Mouse (Mus musculus) retina, adult 2 months (tissue): ENCODE measurements around the gene Tnfrsf11a.
"Not testable (repeated sequence)": the region's sequence is repeated elsewhere in the genome, so short reads cannot be mapped to it uniquely, and the experiment has no call there.

Source experiments
- DNase-seq: peaks from one replicate; pipeline ENCODE4 v3.0.0-alpha.2; 2012; ENCODE audit warnings: low read depth, low spot score

The Tnfrsf11a gene

GRCm38 (mm10) chr1:105780457-105781364 lies at the start of gene Tnfrsf11a:
Gene Tnfrsf11a (plus strand): TSS chr1:105780718.
- DNase-seq = no peak

- no peak for DNase-seq
Observed at GRCm38 (mm10) chr1:105735318-105735717, 45.2 kb upstream of the Tnfrsf11a start.

GRCm38 (mm10) chr1:105738334-105738733 lies 42.2 kb upstream of the Tnfrsf11a start:
- no peak for DNase-seq

- no peak for DNase-seq
Observed at GRCm38 (mm10) chr1:105739493-105739892, 41.0 kb upstream of the Tnfrsf11a start.

GRCm38 (mm10) chr1:105742481-105742880 lies 38.0 kb upstream of the Tnfrsf11a start:
- no peak for DNase-seq

- DNase-seq = no peak
Observed at GRCm38 (mm10) chr1:105746444-105746843, 34.1 kb upstream of the Tnfrsf11a start.

GRCm38 (mm10) chr1:105746858-105747596 lies 33.5 kb upstream of the Tnfrsf11a start:
- no peak for DNase-seq

- DNase-seq = no peak
Observed at GRCm38 (mm10) chr1:105748091-105748799, 32.3 kb upstream of the Tnfrsf11a start.

GRCm38 (mm10) chr1:105752196-105752595 lies 28.3 kb upstream of the Tnfrsf11a start:
- no peak for DNase-seq

GRCm38 (mm10) chr1:105752944-105753343 lies 27.6 kb upstream of the Tnfrsf11a start:
- DNase-seq = no peak

- no peak for DNase-seq
Observed at GRCm38 (mm10) chr1:105758798-105759197, 21.7 kb upstream of the Tnfrsf11a start.

GRCm38 (mm10) chr1:105759422-105760165 lies 20.9 kb upstream of the Tnfrsf11a start:
- DNase-seq = no peak

- no peak for DNase-seq
Observed at GRCm38 (mm10) chr1:105765586-105765985, 14.9 kb upstream of the Tnfrsf11a start.

- not testable (repeated sequence) for DNase-seq
Observed at GRCm38 (mm10) chr1:105766099-105766498, 14.4 kb upstream of the Tnfrsf11a start.

GRCm38 (mm10) chr1:105768397-105768796 lies 12.1 kb upstream of the Tnfrsf11a start:
- no peak for DNase-seq

- no peak for DNase-seq
Observed at GRCm38 (mm10) chr1:105770685-105771084, 9.8 kb upstream of the Tnfrsf11a start.

GRCm38 (mm10) chr1:105776426-105776825 lies 4.1 kb upstream of the Tnfrsf11a start:
- DNase-seq = no peak

GRCm38 (mm10) chr1:105780079-105780456 lies 450 bp upstream of the Tnfrsf11a start:
- DNase-seq = no peak

- DNase-seq = no peak
Observed at GRCm38 (mm10) chr1:105781391-105782146, 1.1 kb downstream of the Tnfrsf11a start.

- no peak for DNase-seq
Observed at GRCm38 (mm10) chr1:105784257-105785016, 3.9 kb downstream of the Tnfrsf11a start.
